Mouse (Mus musculus) 3T3-L1 (cell line): ENCODE measurements at regions not wholly inside any gene's neighbourhood (a gene's known extent, or its start where the extent isn't known, plus 50 kb on each side); places are given as distances from the start of the nearest gene placed in this dataset.

Source experiments
- DNase-seq: peaks from one replicate; pipeline ENCODE4 v3.0.0-alpha.2; 2015; ENCODE audit warnings: low read depth, low spot score

- no peak for DNase-seq
Measured at GRCm38 (mm10) chr14:46082646-46083045, 296.6 kb upstream of the Gm15217 start.

GRCm38 (mm10) chr14:46088968-46089691 is 290.1 kb upstream of the Gm15217 start:
- DNase-seq = no peak

GRCm38 (mm10) chr14:46115950-46116349 is 263.3 kb upstream of the Gm15217 start:
- peak; percentile 43 for DNase-seq

GRCm38 (mm10) chr14:46126541-46126940 is 252.7 kb upstream of the Gm15217 start:
- DNase-seq = no peak

DNA sequence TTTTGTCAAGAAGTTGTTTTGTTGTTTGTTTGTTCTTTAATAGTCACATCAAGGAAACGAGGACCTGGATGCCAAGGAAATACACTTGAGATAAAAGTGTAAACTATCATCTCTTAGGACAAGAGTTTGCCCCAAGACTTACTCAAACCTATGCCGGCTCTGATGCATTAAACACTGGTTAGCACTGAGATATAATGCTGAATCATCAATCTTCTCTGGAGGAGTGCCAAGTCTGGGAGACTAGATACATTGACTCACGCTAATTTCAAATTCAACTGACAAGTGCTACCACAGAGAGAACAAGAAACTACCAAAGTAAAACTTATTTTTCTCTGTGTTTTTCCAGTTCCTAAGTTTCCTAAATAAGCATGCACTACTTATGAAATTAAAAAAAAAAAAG is 249.5 kb upstream of the Gm15217 start:
- no peak for DNase-seq

DNA sequence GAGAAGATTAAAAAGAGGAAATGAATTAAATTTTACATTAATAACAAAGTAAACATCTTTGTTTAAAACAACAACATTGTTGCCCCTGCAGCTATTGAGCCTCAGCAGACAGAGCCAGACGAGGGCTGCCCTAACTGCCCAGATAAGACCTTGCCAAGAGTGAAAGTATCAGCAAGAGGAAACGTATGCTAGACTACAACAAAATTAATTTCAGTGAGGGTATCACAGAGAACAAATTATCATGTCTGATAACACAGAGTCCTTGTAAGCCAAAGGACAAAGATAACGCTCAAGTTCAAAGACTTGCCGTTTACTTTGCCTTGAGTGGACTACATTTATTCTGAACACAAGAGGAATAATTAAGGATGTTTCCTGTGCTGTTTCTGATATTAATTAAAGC is 235.0 kb upstream of the Gm15217 start:
- DNase-seq = no peak

DNA sequence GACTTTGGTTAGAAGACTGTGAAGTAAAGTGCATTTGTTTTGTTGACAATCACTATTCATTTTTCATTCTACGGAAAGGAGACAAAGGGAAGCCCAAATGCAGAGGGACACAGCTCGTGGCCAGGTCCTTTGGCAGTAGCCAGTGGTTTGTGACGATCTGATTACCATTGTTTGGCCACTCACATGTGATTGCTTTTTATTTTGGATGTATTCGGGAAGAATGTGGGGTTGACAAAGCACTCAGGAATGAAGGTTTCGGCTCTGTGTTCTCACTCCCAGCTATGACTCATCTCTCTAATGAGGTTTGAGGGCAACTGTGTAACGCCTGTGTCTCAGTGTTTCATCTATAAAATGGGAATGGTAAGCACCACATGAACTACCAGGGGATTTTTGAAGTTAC is 234.5 kb upstream of the Gm15217 start:
- peak; percentile 84 for DNase-seq

DNA sequence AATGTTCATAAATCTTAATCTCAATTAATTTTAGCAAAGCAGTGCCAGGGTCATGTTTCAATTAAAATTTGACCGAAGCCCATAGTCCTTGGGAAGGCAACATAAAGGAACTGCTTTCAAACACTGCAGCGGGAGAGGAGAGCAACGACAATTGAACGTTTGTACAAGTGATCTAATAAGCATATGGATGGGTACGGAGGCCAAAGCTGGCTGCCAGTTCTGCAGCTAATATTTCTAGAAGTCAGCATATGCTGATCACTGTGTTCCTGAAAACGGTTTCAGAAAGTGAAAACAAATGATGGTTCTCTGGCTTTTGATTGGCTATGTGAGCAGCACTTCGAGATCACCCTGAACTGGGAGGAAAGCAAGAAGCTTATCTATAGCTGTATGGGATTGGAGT is 233.6 kb upstream of the Gm15217 start:
- DNase-seq = no peak

GRCm38 (mm10) chr14:46149073-46149661 is 230.0 kb upstream of the Gm15217 start:
- DNase-seq = peak; percentile 47

GRCm38 (mm10) chr14:46158741-46159140 is 220.5 kb upstream of the Gm15217 start:
- no peak for DNase-seq

GRCm38 (mm10) chr14:46172181-46172874 is 206.9 kb upstream of the Gm15217 start:
- peak; percentile 94 for DNase-seq

GRCm38 (mm10) chr14:46172875-46173324 is 206.3 kb upstream of the Gm15217 start:
- DNase-seq = no peak

- no peak for DNase-seq
Measured at GRCm38 (mm10) chr14:46174386-46174785, 204.8 kb upstream of the Gm15217 start.

DNA sequence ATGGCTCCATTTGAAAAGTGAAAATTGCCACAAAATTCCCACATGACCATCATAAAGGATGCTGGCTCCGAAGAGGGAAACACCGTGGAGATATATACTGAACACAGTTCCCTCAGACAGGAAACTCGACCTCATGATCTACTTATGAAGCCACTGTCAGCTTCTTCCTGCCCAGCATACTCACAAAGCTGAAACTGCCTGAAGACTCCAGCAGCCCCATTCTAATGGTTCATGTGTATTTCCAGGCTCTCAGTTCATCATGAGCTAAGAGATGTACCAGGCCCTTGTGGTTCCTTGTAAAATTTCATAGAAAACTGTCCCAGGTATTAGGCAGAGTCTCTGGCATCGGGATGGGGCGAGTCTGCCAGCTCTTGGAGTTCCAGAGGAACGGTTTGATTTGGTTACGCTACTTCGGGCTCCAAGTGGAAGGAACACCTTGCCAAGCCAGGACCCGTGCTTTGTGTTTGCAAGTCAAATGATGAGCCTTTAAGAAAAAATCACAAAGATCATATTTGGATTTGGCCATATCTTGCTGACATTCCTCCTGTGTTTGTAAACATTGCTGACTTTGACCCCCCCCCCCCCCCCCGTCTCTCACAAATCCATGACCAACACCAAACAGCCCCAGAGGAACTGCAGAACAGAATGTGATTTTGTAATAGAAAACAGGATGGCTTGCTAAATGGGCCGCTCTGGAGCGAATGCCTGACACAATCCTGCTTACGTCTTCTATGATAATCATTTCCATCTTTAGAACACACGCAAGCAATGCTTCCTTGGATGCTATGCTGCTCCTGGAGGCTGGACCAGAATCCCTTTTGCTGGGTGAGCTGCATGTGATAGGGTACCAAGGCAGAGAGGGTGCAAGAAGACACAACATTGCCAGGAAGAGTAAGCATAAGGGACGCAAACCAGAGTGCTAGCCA is 203.7 kb upstream of the Gm15217 start:
- no peak for DNase-seq

DNA sequence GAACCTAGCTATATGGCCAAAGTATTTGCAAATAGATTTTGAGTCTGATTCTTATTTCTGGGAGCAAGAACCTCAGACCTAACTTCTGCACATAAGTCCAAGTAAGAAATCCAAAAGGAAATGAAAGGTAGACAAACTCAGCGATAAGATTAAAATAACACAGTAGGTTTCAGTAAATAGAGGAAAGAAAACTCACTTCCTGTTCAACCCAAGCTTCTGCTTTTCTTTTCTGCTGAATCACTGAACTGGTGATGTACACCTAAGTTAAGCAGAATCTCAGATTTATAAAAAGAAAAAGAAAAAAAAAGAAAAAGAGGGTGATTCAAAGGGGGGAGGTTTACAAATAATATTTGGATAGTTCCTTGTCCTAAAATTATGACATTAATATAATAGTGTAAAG is 200.2 kb upstream of the Gm15217 start:
- no peak for DNase-seq

GRCm38 (mm10) chr14:46191639-46192399 is 187.4 kb upstream of the Gm15217 start:
- no peak for DNase-seq

- no peak for DNase-seq
Measured at GRCm38 (mm10) chr14:46193577-46193976, 185.6 kb upstream of the Gm15217 start.

GRCm38 (mm10) chr14:46195939-46196338 is 183.3 kb upstream of the Gm15217 start:
- DNase-seq = no peak

DNA sequence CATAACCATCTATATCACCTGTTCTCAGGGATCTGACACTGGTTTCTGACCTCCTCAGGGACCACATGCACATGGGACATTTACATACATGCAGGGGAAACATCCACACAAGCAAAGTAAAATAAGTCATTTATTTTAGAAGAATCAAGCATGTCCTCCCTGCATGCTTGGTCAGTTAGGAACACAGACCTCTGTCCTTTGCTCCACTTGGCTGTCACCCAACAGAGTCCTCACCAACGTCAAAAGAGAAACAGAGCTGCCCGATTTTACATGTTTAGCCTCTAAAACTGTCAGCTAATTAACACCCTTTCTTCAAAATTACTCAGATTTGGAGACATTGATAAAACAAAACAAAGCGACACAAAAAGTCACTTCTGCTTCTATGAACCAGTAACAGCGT is 176.4 kb upstream of the Gm15217 start:
- no peak for DNase-seq

- no peak for DNase-seq
Measured at GRCm38 (mm10) chr14:46220483-46220882, 158.7 kb upstream of the Gm15217 start.
